Mouse (Mus musculus) midbrain, embryonic 16.5 days (tissue): ENCODE data around the gene Snx5. TPM values are rescaled to one million over a fixed set of nuclear protein-coding genes. Genes with fewer than 3 reads are reported as not detected.

Experiments
- ATAC-seq: fragments of 200-750 bp; cut with Nextera tagmentation; 2 replicates; pipeline ENCODE4 v1.8.0; 2017; ENCODE audit warnings: moderate TSS enrichment
- H3K27ac ChIP-seq: fragments of 300-500 bp; sonication (generic); 2 replicates; pipeline ENCODE4 v1.5.1; 2014; ENCODE audit warnings: mild to moderate bottlenecking, low read length, mixed read lengths
- H3K27me3 ChIP-seq: fragments of 300-500 bp; sonication (generic); 2 replicates; pipeline ENCODE4 v1.6.1; 2014; ENCODE audit warnings: low read depth, low read length, mixed read lengths; ENCODE audit not compliant: control insufficient read depth, insufficient read depth
- H3K36me3 ChIP-seq: fragments of 300-500 bp; sonication (generic); 2 replicates; pipeline ENCODE4 v1.6.1; 2014; ENCODE audit warnings: mild to moderate bottlenecking, low read length, moderate library complexity, mixed read lengths; ENCODE audit not compliant: control insufficient read depth, insufficient read depth
- H3K4me1 ChIP-seq: fragments of 300-500 bp; sonication (generic); 2 replicates; pipeline ENCODE4 v1.6.1; 2014; ENCODE audit warnings: mild to moderate bottlenecking, low read length, mixed read lengths; ENCODE audit not compliant: control insufficient read depth, insufficient read depth
- H3K4me2 ChIP-seq: fragments of 300-500 bp; sonication (generic); 2 replicates; pipeline ENCODE4 v1.6.1; 2014; ENCODE audit warnings: mild to moderate bottlenecking, low read length, mixed read lengths
- H3K4me3 ChIP-seq: fragments of 300-500 bp; sonication (generic); 2 replicates; pipeline ENCODE4 v1.5.1; 2014; ENCODE audit warnings: low read depth, mild to moderate bottlenecking, low read length, moderate library complexity, mixed read lengths
- H3K9ac ChIP-seq: fragments of 300-500 bp; sonication (generic); 2 replicates; pipeline ENCODE4 v1.6.1; 2014; ENCODE audit warnings: low read depth, low read length, mixed read lengths
- H3K9me3 ChIP-seq: fragments of 300-500 bp; sonication (generic); replicated peaks from 2 replicates; pipeline ENCODE4 v1.6.1; 2014; ENCODE audit warnings: mild to moderate bottlenecking, low read length, mixed read lengths; ENCODE audit not compliant: control insufficient read depth, poor library complexity, severe bottlenecking
- WGBS: fragments of 180-500 bp; shearing (Covaris S2); extraction: QIAGEN DNeasy Blood & Tissue Kit; methylation state at CpG from one replicate; pipeline ENCODE4 v1.1.7; 2014; 5-methylcytosine and 5-hydroxymethylcytosine counted together
- polyA plus RNA-seq: library from polyadenylated mRNA; unstranded; fragments of >200 nt; fragmentation: Nextera tagmentation; extraction: Ambion mirVana; gene quantifications from 2 replicates; pipeline ENCODE4 v1.2.1, GENCODE M21; 2015

The Snx5 gene
- polyA plus RNA-seq, 1 experiment from 2014 or later, result 63.9 TPM

DNA sequence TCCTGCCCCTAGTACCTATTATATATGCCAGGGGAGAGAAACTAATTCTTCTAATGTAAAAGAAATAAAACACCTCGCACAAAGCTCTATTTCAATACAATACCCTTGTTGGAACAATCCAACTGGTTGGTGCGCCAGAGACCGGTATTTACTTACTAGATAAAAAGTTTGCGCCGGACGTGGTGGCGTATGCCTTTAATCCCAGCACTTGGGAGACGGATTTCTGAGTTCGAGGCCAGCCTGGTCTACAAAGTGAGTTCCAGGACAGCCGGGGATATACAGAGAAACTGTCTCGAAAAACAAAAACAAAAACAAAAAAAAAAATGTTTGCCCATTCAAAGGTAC lies 1.4 kb downstream of the Snx5 start:
- Histone ChIP-seq H3K9me3 (no peaks in the 10 kb centered on the region), H3K4me2 (peak overlapping the region; percentile 84), H3K27me3 (no peaks in the 10 kb centered on the region), H3K27ac (no peak overlapping the region), H3K4me1 (peaks cover 34% of the 10 kb centered on the region), H3K4me3 (peak overlapping the region; percentile 98), H3K9ac (peak overlapping the region; percentile 98; the same call in 1 of the 2 replicates), H3K36me3 (no peaks in the 10 kb centered on the region)
- 2% methylated on average over 11 of the region's 11 CpGs for WGBS
- no peak for ATAC-seq

DNA sequence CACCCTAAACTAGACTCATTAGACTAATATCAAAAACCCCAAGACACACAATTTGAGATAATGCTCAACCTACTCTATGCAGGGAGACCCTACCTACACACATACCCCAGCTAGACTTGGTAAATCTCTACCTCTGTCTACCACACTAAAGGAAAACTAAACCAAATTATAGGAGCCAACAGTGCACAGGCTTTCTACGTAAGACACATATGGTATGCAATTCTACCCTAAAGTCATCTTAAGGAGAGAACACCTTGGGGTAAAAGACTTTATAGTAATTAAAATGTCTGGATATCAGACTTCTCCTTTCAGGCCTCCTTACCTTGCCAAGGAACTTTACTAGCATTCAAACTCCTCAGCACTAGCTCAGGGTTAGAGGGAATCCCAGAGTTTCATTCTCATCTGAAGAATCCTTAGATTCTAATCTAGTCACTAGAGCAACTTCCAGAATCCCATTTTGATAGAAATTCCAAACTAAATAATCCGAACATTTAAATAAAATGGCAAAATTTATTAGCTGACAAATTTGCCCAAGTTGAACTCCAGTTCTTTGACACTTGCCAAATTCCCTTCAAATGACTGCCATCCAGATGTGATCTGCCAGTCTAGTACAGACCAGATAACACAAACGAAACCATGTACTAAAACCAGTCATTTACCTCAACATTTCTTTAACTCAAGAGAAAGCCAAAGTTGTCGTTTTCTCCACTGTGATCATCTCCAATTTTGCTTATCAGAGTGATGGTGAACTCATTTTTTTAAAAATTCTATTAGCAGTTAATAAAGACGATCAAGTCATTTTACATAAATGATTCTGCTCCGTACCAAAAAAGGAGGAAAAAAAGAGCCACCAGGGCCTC lies 2.0 kb downstream of the Snx5 start:
- peak overlapping the region; percentile 98 for H3K4me3 ChIP-seq
- WGBS, result 6% methylated on average over 6 of the region's 6 CpGs
- ATAC-seq, result no peak
- H3K36me3 ChIP-seq, result no peaks in the 10 kb centered on the region
- peak overlapping the region; percentile 84 for H3K4me2 ChIP-seq
- peaks cover 32% of the 10 kb centered on the region for H3K4me1 ChIP-seq
- no peaks in the 10 kb centered on the region for H3K27me3 ChIP-seq
- H3K9ac ChIP-seq, result no peak overlapping the region
- H3K27ac ChIP-seq, result no peak overlapping the region
- no peaks in the 10 kb centered on the region for H3K9me3 ChIP-seq

DNA sequence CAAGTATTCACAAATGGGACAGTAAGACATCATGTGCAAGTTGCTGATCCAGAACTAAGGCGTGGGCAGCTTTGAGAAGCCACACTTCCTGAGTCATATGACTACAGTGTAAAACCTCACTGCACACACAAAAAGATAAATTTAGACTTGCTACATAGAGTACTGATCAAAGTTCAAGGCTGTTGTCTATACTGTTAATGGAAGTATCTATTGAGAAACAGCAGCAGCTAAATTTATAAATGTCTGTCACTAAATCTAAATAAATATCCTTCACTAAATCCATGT lies 3.0 kb downstream of the Snx5 start:
- Histone ChIP-seq H3K36me3 (no peaks in the 10 kb centered on the region), H3K4me2 (no peak overlapping the region)
- WGBS, result 50% methylated on average over 1 of the region's 1 CpGs

DNA sequence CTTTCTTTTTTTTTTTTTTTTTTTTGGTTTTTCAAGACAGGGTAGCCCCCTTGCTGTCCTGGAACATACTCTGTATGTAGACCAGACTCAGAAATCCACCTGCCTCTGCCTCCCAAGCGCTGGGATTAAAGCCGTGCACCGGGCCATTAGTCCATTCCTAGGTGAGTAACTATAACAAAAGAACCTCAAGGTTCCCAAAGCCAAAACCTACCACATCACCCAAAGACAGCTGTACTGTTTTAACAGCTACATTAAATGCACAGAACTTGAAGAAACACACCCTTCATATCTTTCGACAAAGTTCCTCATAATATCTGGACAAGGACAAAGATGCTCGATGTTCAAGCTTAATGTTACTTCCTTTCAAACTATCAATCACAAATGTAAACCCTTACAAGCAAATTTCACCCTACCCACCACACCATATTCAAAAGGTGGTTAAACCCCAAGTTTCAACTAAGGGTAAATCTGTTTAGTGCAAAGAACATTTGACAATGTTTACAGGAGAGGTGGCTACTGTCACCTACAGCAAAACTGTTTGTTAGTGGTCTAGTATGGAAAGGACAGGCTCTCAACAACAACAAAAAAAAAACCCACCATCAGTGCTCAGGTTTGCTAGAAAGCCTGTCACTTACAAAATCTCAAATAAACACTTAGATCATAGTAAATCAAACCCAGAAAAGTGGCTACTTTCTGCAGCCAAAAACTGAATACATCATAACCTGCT lies 3.5 kb downstream of the Snx5 start:
- Histone ChIP-seq H3K4me3 (no peak overlapping the region), H3K4me1 (peaks cover 32% of the 10 kb centered on the region), H3K9ac (no peak overlapping the region), H3K4me2 (no peak overlapping the region), H3K27me3 (no peaks in the 10 kb centered on the region), H3K36me3 (no peaks in the 10 kb centered on the region), H3K9me3 (no peaks in the 10 kb centered on the region), H3K27ac (no peak overlapping the region)
- WGBS, result 61% methylated on average over 5 of the region's 5 CpGs
- no peak for ATAC-seq

More for the DNA sequence above, 3.0 kb downstream of the Snx5 start:
- H3K27me3 ChIP-seq, result no peaks in the 10 kb centered on the region
- no peaks in the 10 kb centered on the region for H3K9me3 ChIP-seq
- peaks cover 32% of the 10 kb centered on the region for H3K4me1 ChIP-seq
- H3K4me3 ChIP-seq, result no peak overlapping the region
- H3K27ac ChIP-seq, result no peak overlapping the region
- ATAC-seq, result no peak
- no peak overlapping the region for H3K9ac ChIP-seq

DNA sequence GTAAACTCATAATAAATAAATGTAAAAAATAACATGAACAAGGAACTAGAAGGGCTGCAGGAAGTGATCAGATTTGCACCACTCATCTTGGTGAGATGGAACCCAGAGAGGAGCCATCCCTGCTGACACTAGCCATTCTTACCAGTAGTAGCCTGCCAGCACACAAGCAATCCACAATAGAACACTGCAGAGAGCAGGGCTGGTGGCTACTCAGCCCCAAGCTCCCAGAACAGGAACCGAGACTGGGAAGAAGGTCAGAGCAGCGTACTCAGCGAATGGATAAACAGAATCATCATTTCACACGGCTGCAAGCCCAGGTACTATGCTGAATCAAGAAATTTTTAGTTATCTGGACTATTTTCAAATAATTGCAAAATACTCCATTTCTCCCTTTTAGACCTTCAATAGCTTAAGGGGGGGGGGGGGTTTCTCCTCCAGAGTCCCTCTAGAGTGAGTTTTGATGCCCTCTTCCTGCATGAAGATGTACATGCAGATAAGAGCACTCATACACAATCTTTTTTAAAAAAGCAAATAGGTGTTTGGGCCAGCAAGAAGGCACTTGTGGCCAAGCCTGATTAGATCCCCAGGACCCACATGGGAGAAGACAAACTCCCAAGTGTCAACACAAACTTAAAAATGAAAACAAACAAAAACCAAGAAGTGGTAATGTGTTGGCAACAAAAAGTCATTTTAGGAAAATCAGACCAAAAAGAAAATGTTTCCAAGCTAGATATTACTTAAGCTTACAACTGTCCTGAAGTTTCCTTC lies 4.6 kb downstream of the Snx5 start:
- Histone ChIP-seq H3K4me2 (no peak overlapping the region), H3K27ac (no peak overlapping the region), H3K4me3 (no peak overlapping the region), H3K4me1 (peaks cover 29% of the 10 kb centered on the region), H3K27me3 (no peaks in the 10 kb centered on the region), H3K9me3 (no peaks in the 10 kb centered on the region), H3K36me3 (no peaks in the 10 kb centered on the region), H3K9ac (no peak overlapping the region)
- no peak for ATAC-seq
- 59% methylated on average over 4 of the region's 4 CpGs for WGBS

DNA sequence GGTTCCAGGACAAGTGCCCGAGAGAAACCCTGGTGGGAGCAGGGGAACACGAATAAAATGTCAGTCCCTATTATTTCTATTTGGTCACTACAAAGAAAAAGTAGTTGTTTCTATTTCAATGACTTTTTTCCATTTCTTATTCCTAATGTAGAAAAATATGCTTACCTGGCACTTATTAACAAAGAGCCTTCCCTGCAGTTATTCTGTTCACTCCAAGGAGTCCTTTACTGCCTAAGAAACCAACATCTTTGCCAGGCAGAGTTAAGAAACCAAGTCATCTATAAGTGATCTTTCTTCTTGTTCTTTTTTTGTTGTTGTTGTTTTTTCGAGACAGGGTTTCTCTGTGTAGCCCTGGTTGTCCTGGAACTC lies 5.6 kb downstream of the Snx5 start:
- Histone ChIP-seq H3K4me3 (no peak overlapping the region), H3K27ac (no peak overlapping the region), H3K9ac (no peak overlapping the region), H3K9me3 (no peaks in the 10 kb centered on the region), H3K4me2 (no peak overlapping the region), H3K27me3 (no peaks in the 10 kb centered on the region), H3K4me1 (peaks cover 28% of the 10 kb centered on the region), H3K36me3 (no peaks in the 10 kb centered on the region)
- WGBS, result 75% methylated on average over 3 of the region's 3 CpGs
- no peak for ATAC-seq

DNA sequence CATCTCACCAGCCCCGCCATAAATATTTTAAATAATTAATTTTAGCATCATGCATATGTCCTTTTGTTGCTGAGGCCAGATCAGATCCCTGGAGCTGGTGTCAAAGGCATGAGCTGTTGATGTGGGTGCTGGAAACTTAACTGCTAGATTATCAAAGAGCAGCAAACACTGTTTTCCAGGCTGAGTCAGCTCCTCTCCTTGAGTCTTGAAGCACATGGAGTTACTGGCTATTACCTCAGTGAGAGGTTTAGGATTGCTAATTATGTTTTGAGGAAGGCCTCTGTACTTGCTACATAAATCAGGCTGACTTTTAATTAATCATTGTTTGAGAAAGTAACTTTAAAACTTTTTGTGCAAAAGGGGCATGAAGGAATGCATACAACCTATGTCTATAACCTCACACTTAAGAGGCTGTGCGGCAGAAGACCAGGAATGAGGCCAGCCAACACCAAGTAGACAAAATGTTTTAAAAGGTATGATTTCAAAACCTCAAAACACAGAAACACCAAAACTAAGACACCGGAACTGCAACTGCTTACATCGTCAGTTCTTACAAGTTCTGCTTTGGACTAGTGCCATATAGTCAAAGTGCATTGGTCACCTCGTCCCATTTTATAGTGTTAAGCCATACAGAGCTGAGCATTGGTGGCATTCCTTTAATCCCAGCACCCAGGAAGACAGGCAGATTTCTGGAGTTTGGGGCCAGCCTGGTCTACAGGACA lies 6.1 kb downstream of the Snx5 start:
- Histone ChIP-seq H3K4me3 (no peak overlapping the region), H3K27me3 (no peaks in the 10 kb centered on the region), H3K9me3 (no peaks in the 10 kb centered on the region), H3K27ac (no peak overlapping the region), H3K36me3 (no peaks in the 10 kb centered on the region), H3K9ac (no peak overlapping the region), H3K4me2 (no peak overlapping the region), H3K4me1 (peaks cover 26% of the 10 kb centered on the region)
- no peak for ATAC-seq
- 83% methylated on average over 5 of the region's 5 CpGs for WGBS

DNA sequence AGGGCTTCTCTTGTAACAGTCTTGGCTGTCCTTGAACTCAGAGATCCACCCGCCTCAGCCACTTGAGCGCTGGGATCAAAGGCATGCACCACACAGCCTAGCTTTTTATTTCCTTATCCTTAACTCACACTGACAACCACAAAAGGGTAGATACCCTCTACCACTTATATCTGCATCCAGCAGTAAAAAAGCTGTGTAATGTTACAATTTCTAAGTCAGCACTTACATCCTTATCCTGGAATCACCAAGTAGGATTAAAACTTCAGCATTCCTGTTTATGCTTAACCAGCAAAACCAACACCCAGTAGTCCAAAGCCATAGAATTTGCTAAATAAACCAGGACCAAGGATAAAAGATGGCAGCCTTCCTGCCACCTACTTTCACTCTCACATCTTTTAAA lies 7.9 kb downstream of the Snx5 start:
- Histone ChIP-seq H3K27me3 (no peaks in the 10 kb centered on the region), H3K9me3 (no peaks in the 10 kb centered on the region), H3K36me3 (peaks cover 9% of the 10 kb centered on the region; the same call in 1 of the 2 replicates), H3K4me2 (no peak overlapping the region), H3K27ac (no peak overlapping the region), H3K9ac (no peak overlapping the region), H3K4me1 (peaks cover 9% of the 10 kb centered on the region), H3K4me3 (no peak overlapping the region)
- no peak for ATAC-seq
- 93% methylated on average over 2 of the region's 2 CpGs for WGBS
